Mouse (Mus musculus): ENCODE data around the gene Pcbp2.

The Pcbp2 gene

GRCm38 (mm10) chr15:102470183-102470604 is at the start of gene Pcbp2:
Pcbp2 (plus strand) TSS chr15:102470539.
- peak; percentile 99 for DNase-seq (ENCODE audit: low read depth)

- DNase-seq (ENCODE audit: low read depth), result peak; percentile 54
Measured at GRCm38 (mm10) chr15:102420986-102421385, 49.4 kb upstream of the Pcbp2 start.

- DNase-seq (ENCODE audit: low read depth), result peak; percentile 88
Measured at GRCm38 (mm10) chr15:102421437-102421836, 48.9 kb upstream of the Pcbp2 start.

DNA sequence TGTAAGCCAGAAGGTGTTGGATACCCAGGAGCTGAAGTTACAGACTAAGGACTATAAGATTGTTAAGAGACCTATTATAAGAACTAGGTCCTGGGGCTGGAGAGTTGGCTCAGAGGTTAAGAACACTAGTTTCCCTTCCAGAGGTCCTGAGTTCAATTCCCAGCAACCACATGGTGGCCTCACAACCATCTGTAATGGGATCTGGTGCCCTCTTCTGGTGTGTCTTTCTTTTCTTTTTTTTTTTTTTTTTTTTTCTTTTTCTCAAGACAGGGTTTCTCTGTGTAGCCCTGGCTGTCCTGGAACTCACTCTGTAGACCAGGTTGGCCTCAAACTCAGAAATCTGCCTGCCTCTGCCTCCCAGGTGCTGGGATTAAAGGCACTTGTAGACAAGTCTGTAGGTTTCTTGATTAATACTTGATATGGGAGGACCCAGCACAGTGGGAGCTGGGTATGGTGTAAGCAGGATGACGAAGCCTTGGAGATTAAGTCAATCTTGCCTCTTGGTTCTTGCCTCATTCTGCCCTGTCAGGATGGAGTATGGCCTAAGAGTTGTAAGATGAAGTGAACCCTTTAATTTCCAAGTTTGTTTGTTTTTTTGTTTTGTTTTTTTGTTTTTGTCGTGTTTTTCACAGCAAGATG is 46.6 kb upstream of the Pcbp2 start:
- DNase-seq (ENCODE audit: low read depth), result no peak

- no peak for DNase-seq (ENCODE audit: low read depth)
Measured at GRCm38 (mm10) chr15:102424657-102425056, 45.7 kb upstream of the Pcbp2 start.

DNA sequence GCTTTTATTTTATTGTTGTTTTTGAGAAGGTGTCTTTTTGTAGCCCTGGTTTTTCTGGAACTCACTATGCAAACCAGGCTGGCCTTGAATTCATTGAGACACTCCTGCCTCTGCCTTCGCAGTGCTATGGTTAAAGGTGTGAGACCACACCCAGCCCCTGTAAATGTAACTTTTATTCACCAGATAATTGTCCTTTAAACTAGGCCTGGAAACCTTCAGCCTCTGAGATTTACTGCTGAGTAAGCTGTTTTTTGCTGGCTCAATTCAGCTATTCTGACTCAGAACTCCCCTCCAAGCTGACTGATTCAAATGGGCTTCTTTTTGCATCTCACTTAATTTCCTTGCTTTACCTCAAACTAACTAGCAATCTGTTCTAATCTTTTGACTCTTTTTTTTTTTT is 43.4 kb upstream of the Pcbp2 start:
- no peak for DNase-seq (ENCODE audit: low read depth)

DNA sequence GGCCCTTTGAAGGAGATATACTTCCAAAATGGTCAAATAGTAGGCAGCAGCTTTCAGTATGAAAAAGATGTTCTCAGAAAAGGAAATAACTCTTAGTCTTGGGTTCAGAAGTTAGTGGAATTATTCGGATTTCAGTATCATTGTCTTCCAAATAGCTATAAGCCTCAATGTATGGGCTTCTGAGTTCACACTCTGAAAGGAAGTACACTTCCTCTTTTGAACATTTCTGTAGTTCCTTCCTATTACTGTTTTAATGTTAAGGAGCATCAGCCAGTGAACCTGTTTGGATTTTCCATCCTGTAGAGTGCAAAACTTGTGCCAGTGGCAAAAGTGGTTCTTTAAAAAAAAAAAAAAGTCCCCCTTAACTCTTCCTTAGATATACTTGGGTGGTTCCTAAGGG is 38.3 kb upstream of the Pcbp2 start:
- no peak for DNase-seq (ENCODE audit: low read depth)

- no peak for DNase-seq (ENCODE audit: low read depth)
Measured at GRCm38 (mm10) chr15:102433173-102433572, 37.2 kb upstream of the Pcbp2 start.

GRCm38 (mm10) chr15:102442490-102442889 is 27.8 kb upstream of the Pcbp2 start:
- DNase-seq (ENCODE audit: low read depth), result peak; percentile 93

GRCm38 (mm10) chr15:102445146-102445545 is 25.2 kb upstream of the Pcbp2 start, which contains the start of gene Amhr2:
Amhr2 (plus strand) TSS chr15:102445367.
- DNase-seq (ENCODE audit: low read depth), result no peak

DNA sequence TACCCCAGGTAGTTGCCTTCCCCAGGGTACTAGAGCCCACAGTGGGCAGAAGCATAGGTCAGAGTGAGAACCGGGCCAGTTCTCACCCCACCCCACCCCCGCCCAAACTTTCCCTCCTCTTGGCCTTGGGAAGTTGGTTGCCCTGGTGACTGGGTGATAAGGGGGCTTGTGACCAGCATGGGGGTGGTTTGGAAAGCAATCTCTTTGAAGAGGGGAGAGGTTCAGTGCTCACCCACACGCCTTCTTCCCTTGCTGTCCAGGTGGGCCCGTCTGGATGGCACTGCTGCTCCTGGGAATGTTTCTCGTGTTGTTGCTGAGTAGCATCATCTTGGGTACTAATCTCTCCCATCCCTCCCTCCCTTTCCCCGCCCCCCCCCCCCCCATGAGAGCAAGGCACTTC is 23.9 kb upstream of the Pcbp2 start:
- DNase-seq (ENCODE audit: low read depth), result no peak

- no peak for DNase-seq (ENCODE audit: low read depth)
Measured at GRCm38 (mm10) chr15:102449366-102449765, 21.0 kb upstream of the Pcbp2 start.

GRCm38 (mm10) chr15:102450928-102451327 is 19.4 kb upstream of the Pcbp2 start:
- no peak for DNase-seq (ENCODE audit: low read depth)

GRCm38 (mm10) chr15:102451666-102452430 is 18.5 kb upstream of the Pcbp2 start:
- no peak for DNase-seq (ENCODE audit: low read depth)

DNA sequence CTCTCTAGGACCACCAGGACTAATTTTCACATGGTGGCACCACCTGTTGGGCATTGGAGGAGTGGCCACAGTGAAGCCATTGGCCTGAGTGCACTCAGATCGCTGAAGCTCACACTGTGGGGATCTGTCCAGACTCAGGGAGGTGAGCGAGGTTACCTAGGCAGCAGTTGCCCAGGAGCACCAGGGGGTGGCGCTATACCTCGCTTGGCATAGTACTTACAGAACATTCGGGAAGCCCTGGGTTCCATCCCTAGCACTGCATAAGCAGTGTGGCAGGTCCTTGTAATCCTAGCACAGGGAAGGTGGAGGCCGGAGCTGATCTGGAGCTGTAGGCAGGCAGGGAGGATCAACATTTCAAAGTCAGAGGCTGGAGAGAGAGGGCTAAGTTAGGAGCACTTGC is 14.3 kb upstream of the Pcbp2 start:
- DNase-seq (ENCODE audit: low read depth), result peak; percentile 26

DNA sequence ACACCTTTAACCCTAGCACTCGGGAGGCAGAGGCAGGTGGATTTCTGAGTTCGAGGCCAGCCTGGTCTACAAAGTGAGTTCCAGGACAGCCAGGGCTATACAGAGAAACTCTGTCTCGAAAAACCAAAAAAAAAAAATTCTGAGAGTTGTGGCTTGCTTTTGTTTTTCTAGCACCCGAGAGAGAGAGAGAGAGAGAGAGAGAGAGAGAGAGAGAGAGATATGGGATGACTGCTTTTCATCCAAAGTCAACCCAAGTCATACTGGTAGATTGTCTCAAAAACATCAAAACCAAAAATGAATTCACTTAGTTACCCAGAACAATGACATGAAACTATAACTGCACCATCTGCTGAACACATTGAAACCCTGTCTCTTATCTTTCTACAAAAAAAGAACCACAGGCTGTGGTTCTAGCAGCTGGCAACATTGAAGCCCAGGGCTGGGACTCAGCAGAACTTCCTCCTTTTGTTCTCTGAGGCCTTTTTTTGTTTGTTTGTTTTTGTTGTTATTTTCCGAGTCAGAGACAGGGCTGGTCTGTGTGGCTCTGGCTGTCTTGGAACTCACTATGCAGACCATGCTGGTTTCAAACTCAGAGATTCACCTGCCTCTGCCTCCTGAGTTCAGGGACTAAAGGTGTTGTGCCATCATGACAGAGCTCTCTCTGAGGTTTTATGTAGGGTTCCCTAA is 12.1 kb upstream of the Pcbp2 start:
- DNase-seq (ENCODE audit: low read depth), result no peak

- DNase-seq (ENCODE audit: low read depth), result peak; percentile 98
Measured at GRCm38 (mm10) chr15:102458904-102459317, 11.4 kb upstream of the Pcbp2 start, which contains the start of gene Prr13. Prr13 (plus strand) TSS chr15:102459028.

DNA sequence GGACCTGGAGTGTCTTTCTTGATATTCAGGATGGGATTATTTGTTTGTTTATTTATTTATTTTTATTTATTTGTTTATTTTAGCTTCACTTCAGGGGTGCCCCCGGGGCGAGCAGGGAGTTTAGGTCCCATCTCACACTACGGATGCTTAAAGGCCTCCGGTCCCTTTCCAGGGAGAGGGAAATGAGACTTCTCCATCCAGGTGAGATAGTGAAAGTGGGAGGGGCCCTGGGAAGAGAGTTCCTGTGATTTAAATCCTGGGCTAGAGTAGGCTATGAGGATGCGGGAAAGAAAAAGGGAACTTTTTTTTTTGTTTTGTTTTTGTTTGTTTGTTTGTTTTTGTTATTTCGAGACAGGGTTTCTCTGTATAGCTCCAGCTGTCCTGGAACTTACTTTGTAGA is 11.0 kb upstream of the Pcbp2 start:
- no peak for DNase-seq (ENCODE audit: low read depth)

GRCm38 (mm10) chr15:102459847-102460246 is 10.5 kb upstream of the Pcbp2 start:
- DNase-seq (ENCODE audit: low read depth), result no peak

DNA sequence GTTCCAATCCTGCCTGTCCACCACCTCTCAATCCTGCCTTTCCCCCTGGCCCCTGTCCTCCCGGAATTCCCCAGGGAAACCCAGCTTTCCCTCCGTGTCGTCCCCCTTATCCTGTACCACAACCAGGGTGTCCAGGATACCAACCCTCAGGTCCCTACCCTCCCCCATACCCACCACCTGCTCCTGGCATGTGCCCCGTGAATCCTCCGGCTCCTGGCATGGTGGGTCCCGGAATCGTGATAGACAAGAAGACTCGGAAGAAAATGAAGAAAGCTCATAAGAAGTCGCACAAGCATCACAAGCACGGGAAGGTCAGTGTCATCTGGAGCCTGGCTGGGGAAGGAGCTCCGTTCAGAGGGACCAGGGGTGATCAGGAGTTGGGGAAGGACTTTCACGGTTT is 9.9 kb upstream of the Pcbp2 start:
- DNase-seq (ENCODE audit: low read depth), result no peak

GRCm38 (mm10) chr15:102460971-102461370 is 9.4 kb upstream of the Pcbp2 start:
- peak; percentile 76 for DNase-seq (ENCODE audit: low read depth)

- no peak for DNase-seq (ENCODE audit: low read depth)
Measured at GRCm38 (mm10) chr15:102461430-102462075, 8.8 kb upstream of the Pcbp2 start.

All from NIH3T3 (cell line).